Mouse (Mus musculus) intestine, postnatal 0 days (tissue): Measurements from ENCODE around the gene Popdc3. TPM values are rescaled to one million over a fixed set of nuclear protein-coding genes. Genes with fewer than 3 reads are reported as not detected.

Experiments used
- ATAC-seq: fragments of 200-750 bp; cut with Nextera tagmentation; 2 replicates; pipeline ENCODE4 v1.8.0; 2017; ENCODE audit warnings: mild to moderate bottlenecking, moderate TSS enrichment, moderate library complexity
- H3K27ac ChIP-seq: fragments of 300-500 bp; sonication (generic); 2 replicates; pipeline ENCODE4 v1.5.1; 2014; ENCODE audit warnings: mild to moderate bottlenecking, low read depth, low read length, moderate library complexity
- H3K27me3 ChIP-seq: fragments of 300-500 bp; sonication (generic); replicated peaks from 2 replicates; pipeline ENCODE4 v1.6.1; 2014; ENCODE audit warnings: low read length, mixed read lengths; ENCODE audit not compliant: control insufficient read depth, insufficient read depth
- H3K36me3 ChIP-seq: fragments of 300-500 bp; sonication (generic); 2 replicates; pipeline ENCODE4 v1.6.1; 2014; ENCODE audit warnings: mild to moderate bottlenecking, moderate library complexity; ENCODE audit not compliant: control insufficient read depth, insufficient read depth
- H3K4me1 ChIP-seq: fragments of 300-500 bp; sonication (generic); replicated peaks from 2 replicates; pipeline ENCODE4 v1.6.1; 2014; ENCODE audit warnings: antibody characterized with exemption, low read length, mixed read lengths; ENCODE audit not compliant: control insufficient read depth, insufficient read depth
- H3K4me2 ChIP-seq: fragments of 300-500 bp; sonication (generic); replicated peaks from 2 replicates; pipeline ENCODE4 v1.6.1; 2014; ENCODE audit warnings: low read depth, mild to moderate bottlenecking, moderate library complexity
- H3K4me3 ChIP-seq: fragments of 300-500 bp; sonication (generic); 2 replicates; pipeline ENCODE4 v1.5.1; 2014; ENCODE audit warnings: low read depth, low read length
- H3K9ac ChIP-seq: fragments of 300-500 bp; sonication (generic); 2 replicates; pipeline ENCODE4 v1.6.1; 2014; ENCODE audit warnings: mild to moderate bottlenecking, low read depth, low read length
- H3K9me3 ChIP-seq: fragments of 300-500 bp; sonication (generic); 2 replicates; pipeline ENCODE4 v1.6.1; 2016; ENCODE audit warnings: mixed run types; ENCODE audit not compliant: control insufficient read depth
- CTCF ChIP-seq: sonication (generic); IDR thresholded peaks from 2 replicates; pipeline ENCODE4 v1.5.1; 2016; ENCODE audit warnings: low read depth, mild to moderate bottlenecking, control low read depth, antibody characterized with exemption, moderate library complexity
- WGBS: fragments of 180-500 bp; shearing (Covaris S2); extraction: QIAGEN DNeasy Blood & Tissue Kit; methylation state at CpG from one replicate; pipeline ENCODE4 v1.1.7; 2014; 5-methylcytosine and 5-hydroxymethylcytosine counted together
- polyA plus RNA-seq: library from polyadenylated mRNA; unstranded; fragments of >200 nt; fragmentation: Nextera tagmentation; extraction: Ambion mirVana; gene quantifications from 2 replicates; pipeline ENCODE4 v1.2.1, GENCODE M21; 2015

Popdc3 gene
- polyA plus RNA-seq, 1 experiment from 2014 or later: 0.57 TPM

GRCm38 (mm10) chr10:45151771-45152692, 25.9 kb upstream of the Popdc3 start:
- no peaks in the 10 kb centered on the region for H3K9me3 ChIP-seq
- no peak overlapping the region for H3K4me3 ChIP-seq
- WGBS: 95% methylated on average over 12 of the region's 12 CpGs
- no peak for TF ChIP-seq CTCF
- ATAC-seq: no peak
- H3K27ac ChIP-seq: no peak overlapping the region
- H3K36me3 ChIP-seq: peaks cover 71% of the 10 kb centered on the region
- no peaks in the 10 kb centered on the region for H3K27me3 ChIP-seq
- no peaks in the 10 kb centered on the region for H3K4me1 ChIP-seq
- H3K9ac ChIP-seq: no peak overlapping the region
- H3K4me2 ChIP-seq: no peak overlapping the region

- Histone ChIP-seq H3K4me1 (no peaks in the 10 kb centered on the region), H3K27ac (no peak overlapping the region), H3K27me3 (no peaks in the 10 kb centered on the region), H3K36me3 (peaks cover 75% of the 10 kb centered on the region), H3K4me2 (no peak overlapping the region), H3K9me3 (no peaks in the 10 kb centered on the region), H3K9ac (no peak overlapping the region), H3K4me3 (no peak overlapping the region)
- no peak for ATAC-seq
- no peak for TF ChIP-seq CTCF
- 89% methylated on average over 14 of the region's 14 CpGs for WGBS
Measured at GRCm38 (mm10) chr10:45154557-45155060, 23.3 kb upstream of the Popdc3 start.

DNA sequence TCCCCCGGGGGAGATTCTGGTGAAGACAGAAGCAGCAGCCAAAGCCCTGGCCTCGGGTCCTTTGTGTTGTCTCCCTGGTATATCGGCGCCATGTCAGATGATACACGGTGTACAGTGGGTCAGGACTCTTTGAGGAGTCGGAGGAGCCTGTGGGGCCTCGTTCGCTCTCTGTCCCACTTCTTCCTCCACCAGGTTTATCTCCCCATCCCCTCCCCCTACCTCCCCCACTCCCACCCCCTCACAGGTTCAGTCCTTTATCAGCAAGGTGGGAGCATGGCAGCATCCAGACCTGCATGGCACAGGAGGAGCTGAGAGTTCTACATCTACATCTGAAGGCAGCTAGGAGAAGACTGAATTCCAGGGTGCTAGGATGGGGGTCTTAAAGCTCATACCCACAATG, 12.0 kb upstream of the Popdc3 start:
- Histone ChIP-seq H3K27ac (no peak overlapping the region), H3K4me2 (no peak overlapping the region), H3K27me3 (no peaks in the 10 kb centered on the region), H3K4me1 (no peaks in the 10 kb centered on the region), H3K36me3 (no peaks in the 10 kb centered on the region), H3K4me3 (no peak overlapping the region), H3K9me3 (no peaks in the 10 kb centered on the region), H3K9ac (no peak overlapping the region)
- ATAC-seq: no peak
- WGBS: 86% methylated on average over 8 of the region's 8 CpGs
- TF ChIP-seq CTCF: no peak

GRCm38 (mm10) chr10:45173927-45174326, 4.0 kb upstream of the Popdc3 start:
- H3K9ac ChIP-seq: no peak overlapping the region
- no peak for ATAC-seq
- H3K9me3 ChIP-seq: no peaks in the 10 kb centered on the region
- H3K4me2 ChIP-seq: no peak overlapping the region
- no peak for TF ChIP-seq CTCF
- no peaks in the 10 kb centered on the region for H3K36me3 ChIP-seq
- no peaks in the 10 kb centered on the region for H3K27me3 ChIP-seq
- no peak overlapping the region for H3K4me3 ChIP-seq
- H3K4me1 ChIP-seq: no peaks in the 10 kb centered on the region
- no peak overlapping the region for H3K27ac ChIP-seq
- 77% methylated on average over 8 of the region's 8 CpGs for WGBS

GRCm38 (mm10) chr10:45174345-45174744, 3.6 kb upstream of the Popdc3 start:
- Histone ChIP-seq H3K27me3 (no peaks in the 10 kb centered on the region), H3K4me3 (no peak overlapping the region), H3K27ac (no peak overlapping the region), H3K36me3 (no peaks in the 10 kb centered on the region), H3K9me3 (no peaks in the 10 kb centered on the region), H3K4me1 (no peaks in the 10 kb centered on the region), H3K9ac (no peak overlapping the region), H3K4me2 (no peak overlapping the region)
- TF ChIP-seq CTCF: no peak
- 77% methylated on average over 3 of the region's 3 CpGs for WGBS
- no peak for ATAC-seq

GRCm38 (mm10) chr10:45180677-45181326, 2.9 kb downstream of the Popdc3 start:
- 93% methylated on average over 4 of the region's 4 CpGs for WGBS
- Histone ChIP-seq H3K4me1 (no peaks in the 10 kb centered on the region), H3K9me3 (no peaks in the 10 kb centered on the region), H3K4me3 (no peak overlapping the region), H3K9ac (no peak overlapping the region), H3K27me3 (no peaks in the 10 kb centered on the region), H3K4me2 (no peak overlapping the region), H3K27ac (no peak overlapping the region), H3K36me3 (no peaks in the 10 kb centered on the region)
- ATAC-seq: no peak
- no peak for TF ChIP-seq CTCF
